Mouse (Mus musculus): ENCODE results near the gene Wasf2. TPM values are rescaled to one million over a fixed set of nuclear protein-coding genes. Genes with fewer than 3 reads are reported as not detected.
"Not testable (repeated sequence)": the region's sequence is repeated elsewhere in the genome, so short reads cannot be mapped to it uniquely, and the experiment has no call there.

Wasf2 gene
- total RNA-seq, 4 experiments from 2014 or later, result 27.4 to 42.1 (median 38.9) TPM

DNA sequence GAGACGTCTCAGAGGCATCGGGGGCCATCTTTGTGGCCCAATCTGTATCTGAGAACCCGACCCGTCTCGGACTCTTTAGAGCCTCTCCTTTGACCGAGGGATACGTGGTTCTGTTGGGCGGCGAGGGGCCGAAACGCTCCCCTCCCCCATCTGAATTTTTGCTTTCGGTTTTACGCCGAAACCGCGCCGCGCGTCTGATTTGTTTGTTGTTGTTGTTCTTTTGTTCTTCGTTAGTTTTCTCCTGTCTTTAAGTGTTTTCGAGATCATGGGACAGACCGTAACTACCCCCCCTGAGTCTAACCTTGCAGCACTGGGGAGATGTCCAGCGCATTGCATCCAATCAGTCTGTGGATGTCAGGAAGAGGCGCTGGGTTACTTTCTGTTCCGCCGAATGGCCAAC, 33.6 kb upstream of the Wasf2 start:
- not testable (repeated sequence) for DNase-seq (ENCODE audit: low spot score in 2 of 2)

DNA sequence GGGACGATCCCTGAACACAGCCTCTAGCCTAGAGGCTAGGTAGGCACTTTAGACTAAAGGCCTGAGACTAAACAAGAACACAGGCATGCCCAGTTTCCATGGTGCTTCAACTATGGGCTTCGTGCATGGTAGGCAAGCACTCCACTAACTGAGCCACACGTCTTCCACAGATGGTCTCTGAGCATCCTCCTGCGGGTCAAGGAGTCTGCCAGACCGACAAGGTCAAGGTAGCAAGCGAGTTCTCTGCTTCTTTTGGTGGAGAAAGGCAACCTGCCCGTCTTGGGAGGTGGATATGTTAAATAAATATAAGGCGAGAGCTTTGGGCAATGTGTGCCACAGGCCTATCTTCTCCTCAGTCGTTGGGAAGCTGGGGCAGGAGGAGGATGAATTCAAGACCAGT, 28.6 kb upstream of the Wasf2 start:
- no peak for DNase-seq (ENCODE audit: low spot score in 2 of 2)

DNA sequence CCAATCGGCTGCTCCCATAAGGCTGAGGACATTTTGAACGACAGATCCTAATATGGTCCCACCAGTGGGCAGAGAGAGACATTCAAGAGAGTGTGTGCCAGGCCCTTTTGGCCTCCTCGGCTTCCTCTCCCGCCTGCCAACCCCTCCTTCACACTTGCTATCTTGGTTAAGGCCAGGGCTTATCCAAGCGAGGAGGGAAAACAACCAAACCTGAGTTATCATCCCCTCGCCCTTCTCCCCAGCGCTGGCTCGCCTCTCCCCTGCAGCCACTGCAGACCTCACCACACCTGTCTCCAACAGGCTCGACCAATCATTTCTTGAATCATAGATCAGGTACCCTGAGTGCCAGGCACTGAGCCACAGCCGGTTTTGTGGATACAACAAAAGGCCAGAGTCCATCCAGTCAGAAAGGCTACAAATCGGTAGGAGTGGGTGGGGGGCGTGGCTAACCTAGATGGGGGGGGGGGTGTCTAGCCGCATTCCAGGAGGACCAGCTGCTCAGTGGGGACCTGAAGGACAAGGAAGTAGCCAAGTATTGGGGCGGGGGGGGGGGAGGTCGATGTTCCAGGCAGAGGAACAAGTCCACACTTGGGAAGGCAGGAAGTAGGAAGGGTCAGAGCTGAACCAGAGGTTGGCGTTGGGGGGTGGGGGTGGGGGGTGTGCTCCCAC, 26.6 kb upstream of the Wasf2 start:
- no peak for DNase-seq (ENCODE audit: low spot score in 2 of 2)

DNA sequence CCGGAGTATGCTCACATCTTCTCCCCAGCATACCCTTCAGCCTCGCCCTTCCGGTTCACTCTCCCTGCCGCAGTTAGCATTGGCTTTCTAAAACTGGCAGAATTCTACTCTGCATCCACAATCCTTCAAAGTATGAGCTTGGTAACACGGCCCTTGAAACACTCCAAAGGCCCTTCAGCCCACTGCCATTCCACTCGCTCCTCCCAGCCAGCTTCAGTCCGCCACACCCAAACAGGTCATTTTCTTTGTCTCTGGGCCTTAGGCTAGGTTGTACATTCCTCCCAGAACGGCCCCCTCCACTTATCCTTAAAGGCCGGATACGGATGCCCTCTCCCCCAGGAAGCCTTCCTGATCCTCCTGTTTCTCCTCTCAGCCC, 26.1 kb upstream of the Wasf2 start:
- DNase-seq (ENCODE audit: low spot score in 2 of 2), result no peak

DNA sequence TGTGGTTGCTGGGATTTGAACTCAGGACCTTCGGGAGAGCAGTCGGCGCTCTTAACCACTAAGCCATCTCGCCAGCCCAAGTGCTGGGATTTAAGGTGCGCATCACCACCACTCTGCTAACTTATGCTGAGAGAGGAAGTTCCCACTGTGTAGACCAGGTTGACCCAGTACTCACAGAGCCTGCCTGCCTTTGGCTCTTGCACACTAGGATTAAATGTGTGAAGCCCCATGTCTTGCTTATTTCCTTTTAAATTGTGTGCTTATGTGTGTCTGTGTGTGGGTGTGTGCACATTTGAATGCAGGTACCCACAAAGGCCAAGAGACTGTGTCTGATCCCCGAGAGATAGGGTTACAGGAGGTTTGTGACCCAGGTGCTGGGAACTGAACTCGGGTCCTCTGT, 23.6 kb upstream of the Wasf2 start:
- no peak for DNase-seq (ENCODE audit: low spot score in 2 of 2)

DNA sequence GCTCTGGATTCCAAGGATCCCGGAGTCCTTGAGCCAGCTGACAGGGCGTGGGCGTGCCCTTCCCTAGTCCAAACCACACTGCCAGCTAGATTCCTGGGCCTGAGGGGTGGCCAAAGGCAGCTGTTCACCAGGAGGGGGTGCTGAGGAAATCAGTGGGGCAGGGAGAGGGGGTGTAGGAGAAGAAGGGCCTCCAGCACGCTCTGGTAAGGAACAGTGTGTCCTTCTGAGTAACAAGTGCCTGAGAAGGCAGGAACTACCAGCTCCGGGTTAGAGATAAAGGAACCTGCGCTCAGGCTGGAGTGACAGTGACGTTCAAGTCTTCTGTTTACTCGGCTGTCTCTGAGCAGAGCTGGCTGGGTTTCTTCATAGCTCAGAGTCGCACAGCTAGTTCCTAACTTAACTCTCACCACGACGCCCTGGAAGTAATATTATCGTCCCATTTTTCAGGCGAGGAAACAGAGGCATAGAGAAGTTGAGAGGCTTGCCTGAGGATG, 22.5 kb upstream of the Wasf2 start:
- DNase-seq (ENCODE audit: low spot score in 2 of 2), result no peak

DNA sequence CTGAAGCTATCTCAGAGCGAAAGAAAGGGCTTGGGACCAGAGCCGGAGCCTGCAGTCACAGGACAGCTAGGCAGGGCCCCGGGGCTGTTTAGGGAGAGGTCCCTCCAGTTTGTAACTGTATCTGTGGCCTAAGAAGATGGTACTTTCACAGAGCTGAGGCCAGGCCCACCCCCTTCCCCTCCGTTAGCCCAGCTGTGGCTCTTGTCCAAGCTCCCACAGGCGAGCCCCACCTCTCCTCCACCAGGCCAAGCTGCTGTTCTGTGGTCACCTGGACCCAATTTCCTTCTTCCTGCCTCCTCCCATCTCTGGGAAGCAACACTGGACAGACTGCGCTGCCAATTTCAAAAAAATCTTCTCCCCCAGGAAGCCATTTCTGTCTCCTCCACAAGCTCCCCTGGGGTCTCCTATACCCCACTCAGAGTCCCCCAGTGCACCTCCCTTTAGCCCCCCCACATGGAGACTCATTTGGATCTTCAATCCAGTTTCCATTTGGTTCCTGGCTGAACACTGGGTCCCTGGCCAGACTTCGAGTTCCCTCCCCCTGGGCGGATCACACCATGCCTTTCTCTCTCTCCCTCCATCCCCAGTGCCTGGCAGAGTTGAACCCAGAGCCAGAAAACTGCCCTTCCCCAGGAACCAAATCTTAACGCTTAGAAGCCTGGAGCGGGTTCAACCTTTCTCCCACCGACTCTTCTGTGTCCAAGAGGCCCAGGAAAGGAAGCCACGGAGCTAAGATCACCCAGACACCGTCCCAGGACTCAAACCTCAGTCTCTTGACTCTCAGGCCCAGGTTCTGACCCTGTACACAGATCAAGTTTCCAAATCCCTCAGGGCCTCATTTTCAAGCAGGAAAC, 21.6 kb upstream of the Wasf2 start:
- DNase-seq (ENCODE audit: low spot score in 2 of 2), result no peak

DNA sequence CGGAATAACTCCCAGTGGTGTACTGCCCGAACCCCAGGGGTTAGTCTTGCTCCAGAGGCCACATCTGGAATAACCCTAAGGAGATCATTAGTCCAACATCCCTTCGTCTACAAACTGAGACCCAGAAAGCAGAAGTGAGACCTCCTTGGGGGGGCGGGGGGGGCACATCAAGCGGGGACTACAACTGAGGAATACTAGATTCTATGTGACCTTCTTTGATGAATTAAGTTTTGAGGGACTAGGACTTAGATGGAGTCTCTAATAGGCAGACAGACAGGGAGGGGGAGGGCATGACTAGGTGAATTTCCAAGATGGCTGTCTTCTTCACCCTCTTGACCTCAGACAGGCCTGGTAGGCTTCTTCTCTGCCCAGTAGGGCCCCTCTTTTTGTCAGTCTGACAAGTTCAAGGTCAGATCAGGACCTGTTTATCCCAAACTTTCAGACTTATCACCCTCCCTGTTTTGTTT, 20.9 kb upstream of the Wasf2 start:
- DNase-seq (ENCODE audit: low spot score in 2 of 2), result no peak

DNA sequence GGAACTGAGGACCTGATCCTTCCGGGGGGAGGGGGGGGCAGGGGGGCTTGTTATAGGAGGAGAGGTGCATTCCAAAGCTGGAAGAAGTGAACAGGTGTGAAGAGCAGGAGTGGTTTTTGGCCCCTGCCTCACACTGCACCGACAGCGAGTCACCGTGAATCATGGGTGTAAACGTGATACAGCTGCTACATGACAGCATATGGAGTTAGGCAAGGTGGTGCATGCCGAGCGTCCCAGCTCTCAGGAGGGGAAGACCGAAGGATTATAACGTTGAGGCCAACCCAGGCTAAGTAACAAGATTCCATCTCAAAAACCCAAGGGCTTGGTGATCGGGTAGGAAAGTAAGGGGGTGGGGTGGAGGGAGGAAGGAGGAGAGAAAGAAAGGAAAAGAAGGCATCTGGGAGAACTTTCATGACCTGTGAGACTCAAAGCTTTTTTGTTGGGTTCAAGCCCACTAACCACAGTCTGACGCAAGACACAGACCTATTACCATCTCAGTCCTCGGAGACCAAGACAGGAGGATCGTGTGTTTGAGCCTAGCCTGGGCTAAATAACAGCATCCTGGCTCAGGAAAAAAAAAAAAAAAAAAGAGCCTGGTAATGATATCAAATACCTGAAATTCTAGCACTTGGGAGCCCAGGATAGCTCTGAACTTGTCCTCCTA, 18.0 kb upstream of the Wasf2 start:
- DNase-seq (ENCODE audit: low spot score in 2 of 2), result no peak

DNA sequence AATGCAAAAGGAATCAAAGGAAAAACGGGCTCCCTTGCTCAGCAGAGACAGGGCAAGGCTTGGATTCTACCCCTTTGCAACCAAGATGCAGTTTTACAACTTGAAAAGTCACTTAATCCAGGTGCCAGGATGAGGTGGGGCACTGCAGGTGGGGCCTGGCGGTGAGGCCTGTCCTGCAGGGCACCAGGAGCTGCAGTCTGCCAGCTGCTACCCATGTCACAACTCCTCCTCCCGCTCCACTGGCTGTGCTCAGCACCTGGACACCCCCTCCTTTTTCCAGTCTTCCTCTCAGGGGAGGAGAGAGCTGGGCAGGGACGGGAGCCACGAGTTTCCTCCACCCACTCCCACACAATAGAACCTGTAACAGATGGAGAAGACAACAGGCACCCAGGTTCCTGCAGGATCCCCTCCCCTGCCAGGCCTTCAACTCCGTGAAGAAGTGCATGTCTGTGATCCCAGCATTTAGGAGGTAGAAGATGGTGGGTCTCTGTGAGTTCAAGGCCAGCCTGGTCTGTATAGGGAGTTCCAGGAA, 16.9 kb upstream of the Wasf2 start:
- no peak for DNase-seq (ENCODE audit: low spot score in 2 of 2)

DNA sequence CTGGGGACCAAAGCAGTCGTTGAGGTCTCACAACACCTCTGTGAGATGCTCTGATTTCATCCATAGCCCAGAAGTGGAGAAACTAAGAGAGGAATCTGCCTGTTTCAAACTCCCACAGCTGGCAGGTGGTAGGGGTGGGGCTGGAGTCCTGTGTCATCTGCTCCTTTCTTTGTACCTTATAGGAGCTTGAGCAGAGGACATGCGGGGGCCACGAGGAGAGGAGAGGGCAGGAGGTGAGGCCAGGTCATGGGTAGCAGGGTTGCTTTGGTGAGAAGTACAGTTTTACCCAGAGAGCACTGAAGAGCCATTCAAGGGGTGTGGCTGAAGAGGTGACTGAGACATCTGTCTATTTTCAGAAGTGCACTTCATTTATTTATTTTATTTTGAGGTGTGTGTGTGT, 15.5 kb upstream of the Wasf2 start:
- DNase-seq (ENCODE audit: low spot score in 2 of 2), result no peak

DNA sequence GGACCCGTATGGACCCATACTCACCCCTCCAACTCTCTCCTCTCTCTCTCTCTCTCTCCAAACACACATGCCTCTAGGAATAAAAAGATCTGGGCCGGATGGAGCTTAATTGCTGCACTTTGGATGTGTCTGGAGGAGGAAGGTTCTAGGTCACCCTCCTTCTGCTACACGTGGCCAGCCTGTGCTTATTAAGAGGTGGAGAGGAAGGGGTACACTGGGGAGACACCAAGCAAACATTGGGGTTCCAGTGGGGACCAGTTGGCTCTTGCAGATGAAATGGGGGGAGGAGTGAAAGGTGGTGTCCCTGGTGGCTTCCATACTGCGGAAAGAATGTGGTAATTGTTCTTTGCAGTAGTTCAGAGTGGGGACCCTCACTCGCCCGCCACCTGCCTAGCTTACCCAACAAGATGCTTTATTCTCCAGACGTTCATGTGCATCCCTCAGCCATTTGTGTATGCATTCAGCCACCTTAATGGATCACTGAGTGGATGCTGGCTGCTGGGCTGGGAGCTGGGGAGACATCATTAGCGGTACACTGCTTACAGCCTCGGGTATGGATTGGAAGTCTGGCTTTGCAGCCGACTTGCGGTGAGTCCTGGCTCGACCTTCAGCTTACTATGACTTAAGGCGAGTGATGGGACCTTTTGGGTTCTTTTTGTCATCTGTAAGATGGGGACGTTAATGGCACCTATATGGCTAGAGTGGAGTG, 14.4 kb upstream of the Wasf2 start:
- no peak for DNase-seq (ENCODE audit: low spot score in 2 of 2)

DNA sequence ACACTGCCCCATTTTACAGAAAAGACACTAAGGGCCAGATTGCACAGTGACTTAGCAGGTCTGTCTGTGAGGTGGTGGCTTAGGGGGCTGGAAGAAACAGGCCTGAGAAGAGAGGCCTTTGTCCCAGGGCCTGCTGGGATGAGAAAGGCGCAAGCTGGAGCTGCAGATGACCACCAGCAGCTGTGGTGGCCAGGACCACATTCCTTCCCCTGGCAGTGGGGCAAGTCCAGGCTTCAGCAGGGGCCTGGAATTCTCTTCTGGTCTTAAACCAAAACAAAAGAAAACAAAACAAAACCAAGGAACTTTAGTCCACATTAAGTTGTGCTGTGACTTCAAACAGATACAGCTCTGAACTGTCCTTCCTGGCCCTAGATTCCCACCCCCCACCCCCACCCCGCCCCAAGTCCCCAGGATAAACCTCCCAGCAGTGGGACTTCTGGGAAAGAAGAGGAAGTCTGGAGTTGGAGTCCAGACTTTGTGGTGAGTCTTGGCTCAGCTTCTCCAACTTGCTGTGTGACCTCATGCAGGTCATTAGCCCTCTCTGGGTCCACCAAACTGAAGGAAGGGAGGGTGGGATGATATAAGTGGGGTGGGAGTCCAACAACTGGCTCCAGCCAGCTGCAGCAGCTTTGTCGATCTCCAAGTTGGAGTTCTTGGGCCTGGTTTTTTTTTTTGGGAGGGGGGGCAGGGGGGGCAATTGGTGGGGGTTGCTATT, 13.4 kb upstream of the Wasf2 start:
- DNase-seq (ENCODE audit: low spot score in 2 of 2), result no peak

DNA sequence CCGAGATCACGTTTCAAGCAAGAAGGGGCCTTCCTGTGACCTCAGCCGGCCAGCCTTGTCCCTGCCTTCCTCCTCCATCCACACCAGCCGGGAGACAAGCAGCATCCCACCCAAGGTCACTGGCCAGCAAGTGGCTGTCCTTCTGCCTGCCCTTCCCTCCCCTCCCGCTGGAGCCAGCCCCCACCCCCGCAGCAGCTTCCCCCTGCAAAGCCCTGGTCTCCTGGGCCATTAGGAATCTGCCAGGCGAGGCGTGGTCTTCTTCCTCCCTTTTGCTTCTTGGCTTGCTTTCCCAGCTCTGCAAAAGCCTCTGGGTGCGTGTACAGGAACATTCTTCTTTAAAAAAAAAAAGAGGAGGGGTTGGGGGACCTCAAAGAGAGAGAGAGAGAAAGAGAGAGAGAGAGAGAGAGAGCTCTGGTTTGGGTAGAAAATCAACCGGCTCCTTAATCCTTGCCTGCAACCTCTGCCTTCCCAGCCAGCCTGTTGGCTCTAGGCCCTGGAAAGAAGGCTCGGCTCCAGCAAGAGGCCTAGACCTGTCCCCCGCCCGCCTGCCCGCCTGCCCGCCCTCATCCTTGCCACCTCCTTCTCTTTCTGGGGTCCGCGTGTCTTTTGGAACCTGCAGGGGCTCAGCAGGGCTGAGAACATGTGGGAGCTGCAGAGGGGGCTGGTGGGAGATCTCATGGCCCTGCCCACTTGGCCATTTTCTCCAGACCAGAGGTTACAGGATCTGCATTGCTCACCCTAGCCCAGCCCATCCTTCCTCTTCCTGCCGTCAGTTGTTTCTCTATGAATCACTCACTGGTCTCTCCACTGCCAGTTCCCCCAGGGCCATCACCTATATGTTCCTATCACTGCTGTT, 12.5 kb upstream of the Wasf2 start:
- DNase-seq (ENCODE audit: low spot score in 2 of 2), result no peak

DNA sequence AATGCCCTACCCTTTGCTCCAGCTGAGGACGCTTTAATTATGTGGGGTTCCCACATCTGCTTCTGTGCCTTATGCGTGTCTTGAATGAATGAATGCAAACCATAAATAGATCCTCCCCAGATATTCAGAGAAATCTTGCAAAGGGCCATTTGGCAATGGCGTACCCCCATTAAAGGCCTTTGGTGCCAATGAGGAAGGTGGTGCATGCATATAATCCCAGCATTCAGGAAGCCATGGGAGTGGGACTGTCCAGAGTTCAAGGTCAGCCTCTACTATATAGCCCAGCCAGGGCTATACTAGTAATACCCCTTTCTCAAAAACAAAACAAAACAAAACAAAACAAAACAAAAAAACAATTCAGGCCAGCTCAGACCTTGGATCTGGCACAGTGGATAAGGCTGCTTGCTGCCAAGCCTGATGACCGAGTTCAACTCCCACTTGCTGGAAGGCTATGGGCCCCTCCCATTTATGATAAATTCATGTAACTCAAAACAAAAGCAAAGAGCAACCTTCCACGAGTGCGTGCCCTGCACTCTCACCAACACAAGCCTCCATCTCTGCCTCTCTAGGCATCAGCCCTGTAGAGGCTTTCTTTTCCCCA, 11.4 kb upstream of the Wasf2 start:
- DNase-seq (ENCODE audit: low spot score in 2 of 2), result no peak

DNA sequence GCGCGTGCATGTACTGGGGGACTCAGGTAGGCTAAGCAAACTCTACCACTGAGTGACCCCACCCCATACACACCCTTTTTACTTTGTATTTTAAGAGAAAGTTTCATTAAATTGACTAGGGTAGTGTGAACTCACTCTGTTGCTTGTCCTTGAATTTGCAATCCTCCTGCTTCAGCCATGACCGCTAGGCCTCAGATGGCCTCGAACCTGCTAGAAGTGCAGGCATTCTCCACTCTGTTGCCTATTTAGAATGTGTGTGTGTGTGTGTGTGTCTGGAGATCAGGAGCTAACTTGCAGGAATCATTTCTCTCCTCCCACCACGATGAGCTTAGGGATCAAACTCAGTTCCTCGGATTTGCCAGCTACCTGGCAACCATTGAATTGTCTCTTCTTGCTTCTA, 10.7 kb upstream of the Wasf2 start:
- DNase-seq (ENCODE audit: low spot score in 2 of 2), result no peak

DNA sequence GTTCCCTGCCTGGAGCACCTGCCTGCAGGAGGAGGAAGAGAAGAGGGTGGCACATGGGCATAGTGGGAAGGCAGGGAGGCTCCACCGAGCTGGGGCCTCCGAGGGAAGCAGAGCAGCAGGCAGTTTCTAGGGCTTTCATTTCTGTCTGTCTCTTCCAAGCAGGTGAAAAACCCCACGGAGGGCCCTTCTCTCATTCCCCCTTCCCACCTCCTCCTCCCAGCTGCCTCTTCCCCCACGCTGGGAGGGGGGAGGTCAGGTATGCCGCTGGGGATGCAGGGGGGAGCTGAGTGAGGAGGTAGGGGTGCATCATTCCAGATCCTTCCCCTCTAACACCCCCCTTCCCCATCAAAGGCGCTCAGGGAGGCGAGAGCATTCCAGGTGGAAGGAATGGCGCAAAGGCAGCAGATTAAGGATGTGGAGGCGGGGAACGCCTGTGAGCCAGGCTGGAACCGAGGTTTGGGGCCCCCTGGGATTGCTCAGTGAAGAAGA, 9.4 kb upstream of the Wasf2 start:
- peak in 1 of 2 experiments; percentile 51 for DNase-seq (ENCODE audit: low spot score in 2 of 2)

DNA sequence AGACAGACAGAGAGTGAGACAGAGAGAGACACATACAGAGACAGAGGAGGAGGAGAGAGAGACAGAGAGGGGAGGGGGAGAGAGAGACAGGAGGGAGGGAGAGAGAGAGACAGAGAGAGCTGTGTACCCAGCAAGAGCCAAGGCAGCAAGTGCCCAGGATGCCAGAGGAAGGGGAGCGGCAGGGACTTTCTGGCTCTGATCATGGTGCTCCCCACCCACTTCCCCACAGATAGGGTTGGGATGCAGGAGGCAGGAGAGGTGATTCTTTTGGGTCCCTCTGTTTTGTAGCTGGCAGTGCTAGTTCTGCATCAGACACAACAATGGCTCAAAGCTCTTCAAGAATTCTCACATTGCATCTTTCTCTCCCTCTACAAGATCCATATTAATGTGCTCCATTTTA, 8.9 kb upstream of the Wasf2 start:
- no peak for DNase-seq (ENCODE audit: low spot score in 2 of 2)

DNA sequence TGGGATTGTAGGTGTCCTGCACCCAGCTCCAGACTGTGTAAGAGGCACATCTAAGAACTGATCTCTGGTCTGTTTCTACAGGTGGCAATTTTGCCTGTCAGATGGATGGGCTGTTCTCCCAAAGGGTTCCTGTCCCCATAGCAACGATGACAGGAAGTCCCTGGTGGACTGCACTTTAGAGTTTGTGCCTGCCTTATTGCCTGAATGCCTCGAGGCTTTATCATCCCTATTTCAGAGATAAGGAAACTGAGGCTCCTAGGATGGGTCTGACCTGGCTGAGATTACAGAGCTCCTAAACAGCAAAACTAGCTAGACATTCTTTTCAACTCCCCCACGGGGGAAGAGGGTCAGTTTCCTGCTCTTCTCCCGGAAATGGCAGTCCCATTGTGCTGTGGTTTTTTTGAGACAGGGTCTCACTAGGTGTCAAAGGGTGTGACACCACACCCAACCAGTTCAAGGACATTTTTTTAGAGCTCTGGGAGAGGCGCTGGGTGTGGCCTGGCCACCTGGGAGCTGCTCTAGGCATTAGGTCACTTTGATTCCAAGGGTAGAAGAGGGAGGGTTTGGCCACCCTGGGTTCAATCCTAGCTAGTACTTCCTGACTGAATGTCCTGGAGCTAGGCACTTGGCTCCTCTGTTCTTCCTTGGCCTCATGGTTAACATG, 8.2 kb upstream of the Wasf2 start:
- DNase-seq (ENCODE audit: low spot score in 2 of 2), result no peak

Measured in left cerebral cortex, adult 8-10 months (tissue).